Mouse (Mus musculus): ENCODE measurements at regions not wholly inside any gene's neighbourhood (a gene's known extent, or its start where the extent isn't known, plus 50 kb on each side); places are given as distances from the start of the nearest gene placed in this dataset.

DNA sequence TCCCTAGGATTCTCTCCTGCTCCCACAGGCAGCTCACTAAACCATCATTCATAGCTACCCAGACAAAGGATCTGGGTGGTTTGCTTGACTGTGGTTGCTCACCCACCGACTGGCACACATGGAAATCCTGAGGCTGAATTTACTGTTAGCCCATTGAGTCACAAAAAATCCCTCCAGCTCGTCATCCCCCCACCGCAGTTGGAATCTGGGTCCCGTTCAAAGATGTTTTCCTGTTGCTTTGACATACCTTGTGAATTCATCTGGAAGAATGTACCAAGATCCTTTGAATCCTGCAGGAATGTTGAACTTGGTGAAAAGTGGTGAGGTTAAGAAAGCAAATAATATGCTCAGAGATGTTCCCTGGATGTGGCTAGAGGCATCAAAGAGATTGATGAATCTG, 223.7 kb downstream of the Lyplal1 start:
- no peak for TF ChIP-seq CTCF (IDR thresholded peaks at IDR 0.05; ENCODE audit: low read depth)
- TF ChIP-seq EP300 (IDR thresholded peaks at IDR 0.05; ENCODE audit: low read depth): no peak
